Mouse (Mus musculus): ENCODE results near the gene Tbcb. TPM values are rescaled to one million over a fixed set of nuclear protein-coding genes. Genes with fewer than 3 reads are reported as not detected.
A peak's percentile ranks its signal among the peaks of the same experiment; 100 is the strongest.
"Not testable (repeated sequence)": the region's sequence is repeated elsewhere in the genome, so short reads cannot be mapped to it uniquely, and the experiment has no call there.

Gene Tbcb
- polyA plus RNA-seq, 1 experiment from 2014 or later = 220 TPM

DNA sequence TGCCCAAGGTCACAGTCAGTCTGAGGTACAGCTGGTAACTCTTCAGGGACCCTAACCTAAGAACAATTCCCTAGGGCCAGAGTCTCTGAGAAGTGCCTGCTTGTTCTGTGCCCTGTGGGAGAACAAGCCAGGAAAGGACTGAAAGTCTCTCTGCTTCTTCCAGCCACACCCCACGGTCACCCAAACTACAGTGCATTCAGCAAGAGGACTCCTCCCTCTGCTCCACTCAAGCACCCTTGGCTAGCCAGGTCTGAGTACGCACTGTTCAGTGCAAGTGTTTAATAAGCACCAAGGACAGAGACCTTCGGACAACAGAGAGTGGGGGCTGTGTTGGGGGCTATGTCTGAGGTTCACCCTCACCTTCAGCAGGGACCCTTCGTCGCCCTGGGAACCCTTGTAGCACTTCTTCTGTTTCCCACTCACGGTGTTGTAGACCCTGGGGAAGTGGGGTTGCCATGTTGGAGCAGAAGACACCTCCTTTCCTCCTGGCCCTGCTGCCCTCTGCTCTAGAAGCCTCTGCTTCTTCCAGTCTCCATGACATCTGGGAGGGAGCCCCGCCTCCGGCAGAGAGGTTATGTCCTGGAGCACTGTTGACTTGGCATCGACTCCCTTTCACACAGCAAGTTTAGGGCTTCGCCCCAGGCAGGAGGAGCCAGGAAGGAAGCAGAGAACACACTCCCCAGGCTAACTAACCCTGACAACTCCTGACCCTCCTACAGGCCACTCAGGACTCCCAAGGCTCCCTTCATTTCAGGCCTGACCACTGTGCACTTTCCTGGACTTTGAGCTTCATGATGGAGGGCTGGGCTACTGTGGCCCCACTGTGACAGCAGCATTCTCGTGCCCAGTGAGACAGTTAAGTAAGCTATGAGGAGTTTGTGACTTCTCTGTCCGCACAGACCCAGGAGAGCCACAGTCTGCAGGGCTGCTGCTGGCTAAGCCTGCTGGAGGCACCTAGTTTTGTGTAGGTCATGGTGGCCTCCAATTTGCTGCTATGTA, 20.2 kb upstream of the Tbcb start:
- 79% methylated on average over 12 of the region's 12 CpGs for WGBS
- Histone ChIP-seq H3K4me1 (no peaks in the 10 kb centered on the region), H3K4me3 (no peak overlapping the region), H3K27ac (no peak overlapping the region), H3K4me2 (replicated peaks) (no peak overlapping the region), H3K9me3 (no peaks in the 10 kb centered on the region), H3K9ac (no peak overlapping the region), H3K36me3 (peaks cover 27% of the 10 kb centered on the region), H3K27me3 (no peaks in the 10 kb centered on the region)
- ATAC-seq (ENCODE audit: low FRiP score, low read depth) = no peak

DNA sequence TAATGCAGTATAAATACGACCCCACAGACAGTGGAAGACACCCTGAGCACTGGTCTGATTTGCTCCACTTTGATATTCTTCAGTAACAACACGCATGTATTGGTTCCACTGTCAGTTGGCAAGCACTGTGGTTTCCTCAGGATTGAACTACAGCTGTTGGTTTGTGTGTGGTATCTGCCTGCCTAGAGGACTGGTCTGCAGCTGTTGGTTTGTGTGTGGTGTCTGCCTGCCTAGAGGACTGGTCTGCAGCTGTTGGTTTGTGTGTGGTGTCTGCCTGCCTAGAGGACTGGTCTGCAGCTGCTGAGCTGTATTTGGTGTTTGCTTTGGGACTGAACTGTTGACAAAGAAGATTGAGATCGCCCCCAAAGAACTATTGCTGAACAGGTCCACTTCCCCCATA, 5.3 kb upstream of the Tbcb start:
- WGBS = 85% methylated on average over 3 of the region's 3 CpGs
- not testable (repeated sequence) for H3K27ac ChIP-seq; ATAC-seq (ENCODE audit: low FRiP score, low read depth); H3K9me3 ChIP-seq; H3K9ac ChIP-seq; H3K4me3 ChIP-seq; H3K27me3 ChIP-seq; H3K4me2 ChIP-seq (replicated peaks)
- Histone ChIP-seq H3K4me1 (peaks cover 10% of the 10 kb centered on the region), H3K36me3 (peaks cover 50% of the 10 kb centered on the region)

DNA sequence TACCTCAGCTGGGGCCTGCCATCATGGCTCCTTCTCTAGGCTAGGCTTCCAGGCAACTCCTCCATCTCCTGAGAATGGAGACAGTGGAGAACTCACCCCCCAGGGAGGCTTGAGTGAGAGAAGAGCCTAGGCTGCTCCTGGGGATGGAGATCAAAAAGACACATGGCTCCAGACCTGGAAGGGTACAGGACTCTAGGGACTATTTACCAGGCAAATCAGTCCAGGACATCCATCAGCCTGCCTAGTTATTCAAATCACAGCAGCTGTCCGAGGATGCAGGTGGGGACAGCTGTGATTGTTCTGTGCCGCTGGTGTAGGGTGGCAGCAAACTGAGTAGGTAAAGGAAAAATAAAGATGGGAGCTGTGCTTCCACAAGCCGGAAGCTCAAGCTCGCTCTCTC, 3.6 kb upstream of the Tbcb start, which contains the start of gene Ovol3:
Gene Ovol3, minus strand, starts transcription at position 101 of the 400 bp plus-strand sequence.
- peaks cover 16% of the 10 kb centered on the region for H3K4me1 ChIP-seq
- no peaks in the 10 kb centered on the region for H3K9me3 ChIP-seq
- H3K4me2 ChIP-seq (replicated peaks) = no peak within 1 kb of the TSS
- no peak within 1 kb of the TSS for H3K27ac ChIP-seq
- H3K27me3 ChIP-seq = no peaks in the 10 kb centered on the region
- no peak within 1 kb of the TSS for H3K4me3 ChIP-seq
- no peak for ATAC-seq (ENCODE audit: low FRiP score, low read depth)
- WGBS = 71% methylated on average over 4 of the region's 4 CpGs
- H3K36me3 ChIP-seq = peaks cover 36% of the 10 kb centered on the region
- H3K9ac ChIP-seq = no peak within 1 kb of the TSS

DNA sequence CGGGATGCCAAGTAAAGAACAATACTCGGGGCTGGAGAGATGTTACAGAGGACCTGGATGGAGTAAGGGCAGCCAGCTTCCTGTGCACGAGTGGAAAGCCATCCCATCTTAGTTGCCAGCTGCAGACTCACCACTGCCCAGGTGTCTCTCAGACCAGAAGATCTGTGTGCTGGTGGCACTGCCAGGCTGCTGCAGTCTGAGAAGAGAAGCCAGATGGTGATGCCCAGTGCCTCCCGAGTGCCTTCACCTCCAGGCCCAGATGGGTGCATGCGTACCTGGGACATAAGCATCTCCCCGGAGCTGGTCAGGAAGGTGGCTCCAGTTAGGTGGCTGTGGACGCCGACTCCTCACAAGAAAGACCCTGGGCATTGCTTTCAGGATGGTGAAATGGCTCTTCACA, 3.0 kb upstream of the Tbcb start:
- no peak overlapping the region for H3K4me2 ChIP-seq (replicated peaks)
- peaks cover 31% of the 10 kb centered on the region for H3K36me3 ChIP-seq
- no peak overlapping the region for H3K9ac ChIP-seq
- no peak overlapping the region for H3K4me3 ChIP-seq
- H3K27ac ChIP-seq = no peak overlapping the region
- no peaks in the 10 kb centered on the region for H3K27me3 ChIP-seq
- H3K9me3 ChIP-seq = no peaks in the 10 kb centered on the region
- 92% methylated on average over 8 of the region's 8 CpGs for WGBS
- ATAC-seq (ENCODE audit: low FRiP score, low read depth) = no peak
- peaks cover 18% of the 10 kb centered on the region for H3K4me1 ChIP-seq

DNA sequence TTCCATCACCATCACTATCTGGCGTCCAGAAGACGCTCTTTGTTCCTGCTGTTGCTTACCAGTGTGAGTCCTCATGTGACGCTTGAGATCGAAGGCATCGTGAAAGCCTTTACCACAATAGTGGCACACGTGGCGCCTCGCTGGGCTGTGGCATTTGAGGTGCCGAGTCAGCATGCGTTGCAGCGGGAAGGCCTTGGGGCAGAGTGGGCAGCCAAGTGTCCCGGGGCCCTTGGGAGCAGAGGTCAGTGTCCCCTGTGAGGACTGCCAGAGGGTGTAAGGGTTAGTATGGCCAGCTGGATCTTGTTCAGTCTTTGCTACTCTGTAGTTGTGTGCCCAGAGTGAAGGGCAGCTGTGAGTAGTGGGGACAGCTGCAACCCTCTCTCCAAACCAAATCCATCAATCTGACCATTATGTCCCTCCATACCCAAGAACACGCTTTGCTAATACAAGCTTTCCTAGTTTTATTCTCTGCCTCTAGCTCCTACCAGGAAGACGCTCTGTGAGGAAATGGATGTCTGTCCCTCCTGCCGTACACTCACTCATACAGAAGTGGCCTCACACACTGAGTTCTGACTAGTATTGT, 2.3 kb upstream of the Tbcb start:
- no peaks in the 10 kb centered on the region for H3K27me3 ChIP-seq
- peaks cover 30% of the 10 kb centered on the region for H3K36me3 ChIP-seq
- no peaks in the 10 kb centered on the region for H3K9me3 ChIP-seq
- H3K4me1 ChIP-seq = peaks cover 18% of the 10 kb centered on the region
- WGBS = 91% methylated on average over 15 of the region's 15 CpGs
- no peak overlapping the region for H3K9ac ChIP-seq
- no peak overlapping the region for H3K4me2 ChIP-seq (replicated peaks)
- ATAC-seq (ENCODE audit: low FRiP score, low read depth) = no peak
- H3K4me3 ChIP-seq = no peak overlapping the region
- no peak overlapping the region for H3K27ac ChIP-seq

DNA sequence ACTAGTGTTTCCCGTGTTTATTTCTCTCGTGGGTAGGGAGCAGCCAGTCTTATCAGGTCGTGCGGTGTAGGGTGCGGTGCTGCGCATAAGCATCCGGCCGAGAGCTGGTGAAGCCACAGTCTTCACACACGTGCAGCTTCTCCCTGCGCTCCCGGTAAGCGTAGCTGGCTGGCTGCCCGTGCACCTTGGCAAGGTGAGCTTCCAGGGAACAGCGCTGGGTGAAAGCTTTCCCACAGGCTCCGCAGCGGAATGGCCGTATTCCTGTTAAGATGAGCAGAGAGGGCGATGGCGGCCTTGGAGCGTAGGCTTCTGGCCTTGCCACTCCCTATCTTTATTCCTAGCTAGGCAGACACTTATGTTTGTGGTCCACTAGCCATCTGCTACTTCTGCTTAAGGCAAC, 1.3 kb upstream of the Tbcb start:
- WGBS = 89% methylated on average over 20 of the region's 20 CpGs
- Histone ChIP-seq H3K27me3 (no peaks in the 10 kb centered on the region), H3K4me2 (replicated peaks) (peak overlapping the region; percentile 83), H3K9me3 (no peaks in the 10 kb centered on the region), H3K27ac (no peak overlapping the region), H3K36me3 (peaks cover 35% of the 10 kb centered on the region), H3K9ac (no peak overlapping the region), H3K4me3 (peak overlapping the region; percentile 80), H3K4me1 (peaks cover 18% of the 10 kb centered on the region)
- no peak for ATAC-seq (ENCODE audit: low FRiP score, low read depth)

DNA sequence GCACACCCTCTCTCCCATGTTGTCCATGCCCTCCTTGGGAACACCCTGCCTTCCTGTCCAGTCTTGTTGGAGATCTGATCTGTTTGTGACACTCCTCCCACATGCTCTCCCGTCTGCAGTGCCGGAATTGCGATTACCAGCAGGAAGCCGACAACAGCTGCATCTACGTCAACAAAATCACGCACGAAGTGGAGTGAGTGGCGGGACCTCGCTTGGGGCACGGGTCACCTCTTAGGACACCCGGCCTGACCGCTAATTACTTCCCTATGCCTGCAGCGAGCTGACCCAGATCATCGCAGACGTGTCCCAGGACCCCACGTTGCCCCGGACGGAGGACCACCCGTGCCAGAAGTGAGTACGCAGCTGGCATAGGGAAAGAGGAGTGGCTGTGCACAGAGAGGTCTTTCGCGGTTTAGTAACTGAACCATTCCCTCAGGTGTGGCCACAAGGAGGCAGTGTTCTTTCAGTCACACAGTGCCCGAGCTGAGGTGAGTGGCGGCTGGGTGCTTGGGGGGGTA, 618 bp upstream of the Tbcb start:
- H3K27ac ChIP-seq = peak overlapping the region; percentile 92
- H3K4me1 ChIP-seq = peaks cover 18% of the 10 kb centered on the region
- H3K4me3 ChIP-seq = peak overlapping the region; percentile 80
- no peaks in the 10 kb centered on the region for H3K9me3 ChIP-seq
- ATAC-seq (ENCODE audit: low FRiP score, low read depth) = no peak
- peak overlapping the region; percentile 83 for H3K4me2 ChIP-seq (replicated peaks)
- H3K9ac ChIP-seq = peak overlapping the region; percentile 83
- WGBS = 2% methylated on average over 24 of the region's 24 CpGs
- H3K27me3 ChIP-seq = no peaks in the 10 kb centered on the region
- H3K36me3 ChIP-seq = peaks cover 42% of the 10 kb centered on the region

DNA sequence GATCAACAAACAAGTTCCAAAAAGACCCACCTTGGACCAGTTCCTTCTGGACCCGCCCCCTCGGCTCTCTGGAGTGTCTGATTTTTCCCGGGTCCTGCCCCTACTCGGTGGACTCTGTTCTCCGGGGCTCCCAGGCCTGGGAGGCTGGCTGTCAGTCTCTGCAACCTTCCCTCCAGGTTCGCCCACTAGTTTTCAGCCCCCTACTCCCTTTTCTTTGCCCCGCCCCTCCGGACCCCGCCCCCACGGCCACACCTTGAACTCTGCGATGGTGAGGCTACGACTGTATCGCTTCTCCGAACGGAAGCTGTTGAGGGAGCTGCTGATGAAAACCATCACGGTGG, 774 bp downstream of the Tbcb start:
- ATAC-seq (ENCODE audit: low FRiP score, low read depth) = peak; percentile 37; the same call in 1 of the 2 replicates
- H3K36me3 ChIP-seq = peaks cover 56% of the 10 kb centered on the region
- under 1% methylated on average over 16 of the region's 16 CpGs for WGBS
- H3K4me1 ChIP-seq = peaks cover 18% of the 10 kb centered on the region
- H3K9me3 ChIP-seq = no peaks in the 10 kb centered on the region
- H3K27ac ChIP-seq = peak overlapping the region; percentile 44; the same call in 1 of the 2 replicates
- peak overlapping the region; percentile 80 for H3K4me3 ChIP-seq
- H3K27me3 ChIP-seq = no peaks in the 10 kb centered on the region
- H3K9ac ChIP-seq = peak overlapping the region; percentile 72
- H3K4me2 ChIP-seq (replicated peaks) = peak overlapping the region; percentile 78

DNA sequence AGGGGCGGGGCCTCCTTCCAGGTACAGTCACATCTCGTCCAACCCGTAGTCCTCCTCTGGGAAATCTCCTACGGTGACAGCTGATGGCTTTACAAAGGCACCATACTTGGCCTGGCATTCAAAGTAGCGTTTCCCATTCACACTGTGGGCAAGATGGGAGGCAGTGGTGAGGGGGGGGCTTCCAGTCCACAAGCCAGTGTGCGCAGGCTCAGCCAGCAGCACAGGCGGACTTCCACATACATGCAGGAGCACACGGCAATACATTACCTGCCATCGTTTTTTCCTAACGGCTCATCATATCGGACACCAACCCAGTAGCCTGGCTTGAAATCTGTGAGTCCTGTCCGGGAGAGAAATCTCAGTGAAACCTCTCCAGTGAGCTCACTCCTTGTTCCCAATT, 7.9 kb downstream of the Tbcb start:
- Histone ChIP-seq H3K36me3 (peaks cover 65% of the 10 kb centered on the region), H3K27ac (no peak overlapping the region), H3K4me3 (no peak overlapping the region), H3K27me3 (no peaks in the 10 kb centered on the region), H3K9ac (no peak overlapping the region), H3K9me3 (no peaks in the 10 kb centered on the region), H3K4me2 (replicated peaks) (no peak overlapping the region), H3K4me1 (peaks cover 4% of the 10 kb centered on the region; the same call in 1 of the 2 replicates)
- WGBS = 95% methylated on average over 12 of the region's 12 CpGs
- no peak for ATAC-seq (ENCODE audit: low FRiP score, low read depth)

DNA sequence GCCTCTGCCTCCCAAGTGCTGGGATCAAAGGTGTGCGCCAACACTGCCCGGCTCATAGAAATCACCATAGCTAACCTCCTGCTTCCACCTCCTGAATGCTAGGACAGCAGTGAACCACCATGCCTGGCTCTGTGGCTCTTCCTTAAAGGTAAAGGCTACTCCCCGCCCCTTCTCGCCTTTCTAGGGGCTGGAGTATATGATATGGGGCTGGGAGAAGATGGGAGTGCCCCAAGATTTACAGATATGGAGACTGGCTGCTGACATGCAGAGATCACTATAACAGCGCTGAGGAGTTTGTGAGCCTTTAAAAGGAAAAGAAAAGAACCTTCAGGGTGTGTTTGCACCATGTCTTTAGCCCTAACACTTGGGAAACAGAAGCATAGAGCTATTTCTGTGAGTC, 9.9 kb downstream of the Tbcb start:
- Histone ChIP-seq H3K4me2 (replicated peaks) (no peak overlapping the region), H3K9ac (no peak overlapping the region), H3K9me3 (no peaks in the 10 kb centered on the region), H3K4me3 (no peak overlapping the region), H3K27ac (no peak overlapping the region), H3K36me3 (peaks cover 49% of the 10 kb centered on the region), H3K27me3 (no peaks in the 10 kb centered on the region), H3K4me1 (peaks cover 4% of the 10 kb centered on the region; the same call in 1 of the 2 replicates)
- 92% methylated on average over 5 of the region's 5 CpGs for WGBS
- no peak for ATAC-seq (ENCODE audit: low FRiP score, low read depth)

DNA sequence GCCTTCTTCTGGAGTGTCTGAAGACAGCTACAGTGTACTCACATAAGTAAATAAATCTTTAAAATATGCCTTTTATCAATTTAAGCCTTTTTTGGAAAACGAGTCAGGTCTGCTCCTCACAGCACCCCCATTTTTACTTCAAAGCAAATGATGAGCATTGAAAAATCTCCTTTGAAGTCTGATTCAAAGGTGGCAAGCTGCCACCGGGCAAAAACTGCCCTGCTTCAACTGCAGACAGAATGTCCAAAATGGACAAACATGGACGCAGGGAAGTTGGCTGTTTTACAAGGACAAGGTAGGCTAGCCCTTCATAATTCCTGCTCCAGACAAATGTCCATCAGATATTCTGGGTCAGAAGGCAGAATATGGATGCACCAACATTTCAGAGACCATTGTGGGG, 10.6 kb downstream of the Tbcb start:
- whole genome bisulfite sequencing = 83% methylated on average over 3 of the region's 3 CpGs
- Histone ChIP-seq H3K9me3 (no peaks in the 10 kb centered on the region), H3K9ac (no peak overlapping the region), H3K4me1 (peaks cover 4% of the 10 kb centered on the region; the same call in 1 of the 2 replicates), H3K27ac (no peak overlapping the region), H3K4me2 (replicated peaks) (no peak overlapping the region), H3K4me3 (no peak overlapping the region), H3K27me3 (no peaks in the 10 kb centered on the region), H3K36me3 (peaks cover 41% of the 10 kb centered on the region)
- no peak for ATAC-seq (ENCODE audit: low FRiP score, low read depth)

DNA sequence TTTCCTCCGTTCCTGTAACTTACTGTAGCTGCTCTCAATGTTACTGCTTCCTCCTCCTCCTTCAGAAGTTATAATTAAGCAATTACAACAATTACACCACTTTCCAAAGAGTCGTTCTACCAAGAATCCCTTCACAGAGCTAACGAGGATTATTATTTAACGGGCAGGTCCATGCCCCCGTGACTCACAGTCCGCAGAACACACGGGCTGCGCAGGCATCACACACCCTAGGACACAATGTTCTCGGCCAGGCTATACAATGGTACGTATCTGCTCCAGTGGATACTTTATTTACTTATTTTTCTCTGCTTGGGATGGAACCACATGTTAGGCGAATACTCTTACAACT, 12.1 kb downstream of the Tbcb start:
- WGBS = 15% methylated on average over 11 of the region's 11 CpGs
- Histone ChIP-seq H3K4me3 (peak overlapping the region; percentile 50), H3K9ac (peak overlapping the region; percentile 65), H3K4me1 (peaks cover 4% of the 10 kb centered on the region; the same call in 1 of the 2 replicates), H3K27me3 (no peaks in the 10 kb centered on the region), H3K36me3 (peaks cover 26% of the 10 kb centered on the region), H3K9me3 (no peaks in the 10 kb centered on the region), H3K27ac (no peak overlapping the region), H3K4me2 (replicated peaks) (peak overlapping the region; percentile 90)
- ATAC-seq (ENCODE audit: low FRiP score, low read depth) = no peak

All from limb, embryonic 13.5 days (tissue).